Mouse (Mus musculus) c-Kit-positive CD71-positive TER-119-negative erythroid progenitor cells, embryonic 14.5 days (primary cell): Measurements from ENCODE around the gene Aldob.
"Not testable (repeated sequence)": the region's sequence is repeated elsewhere in the genome, so short reads cannot be mapped to it uniquely, and the experiment has no call there.

Experiments
- DNase-seq: peaks from one replicate; pipeline ENCODE4 v3.0.0-alpha.2; 2013; ENCODE audit warnings: low read depth

Aldob gene

GRCm38 (mm10) chr4:49535675-49536294 is 13.6 kb downstream of the Aldob start:
- no peak for DNase-seq

- DNase-seq, result no peak
Observed at GRCm38 (mm10) chr4:49535036-49535435, 14.3 kb downstream of the Aldob start.

GRCm38 (mm10) chr4:49522576-49522975 is 26.8 kb downstream of the Aldob start:
- no peak for DNase-seq

- peak; percentile 23 for DNase-seq
Observed at GRCm38 (mm10) chr4:49521346-49521745, 28.0 kb downstream of the Aldob start.

GRCm38 (mm10) chr4:49520572-49521340 is 28.6 kb downstream of the Aldob start, which contains the start of the genes Mrpl50 and Zfp189:
Gene Mrpl50 (minus strand): TSS chr4:49521093.
Gene Zfp189 (plus strand): TSS chr4:49521176.
- DNase-seq, result peak; percentile 93

GRCm38 (mm10) chr4:49519476-49519875 is 29.9 kb downstream of the Aldob start:
- DNase-seq, result peak; percentile 69

GRCm38 (mm10) chr4:49514441-49514840 is 34.9 kb downstream of the Aldob start:
- DNase-seq, result no peak

- DNase-seq, result no peak
Observed at GRCm38 (mm10) chr4:49512636-49513035, 36.7 kb downstream of the Aldob start.

GRCm38 (mm10) chr4:49510236-49510835 is 39.0 kb downstream of the Aldob start:
- not testable (repeated sequence) for DNase-seq

- no peak for DNase-seq
Observed at GRCm38 (mm10) chr4:49509183-49509582, 40.2 kb downstream of the Aldob start.

- DNase-seq, result no peak
Observed at GRCm38 (mm10) chr4:49506386-49506785, 43.0 kb downstream of the Aldob start, which contains the start of gene Baat. Gene Baat (minus strand): TSS chr4:49506557.

- DNase-seq, result no peak
Observed at GRCm38 (mm10) chr4:49503563-49503962, 45.8 kb downstream of the Aldob start.
